Mouse (Mus musculus) bone marrow macrophage, adult 2 months (primary cell): ENCODE data around the gene Ckm. TPM values are rescaled to one million over a fixed set of nuclear protein-coding genes. Genes with fewer than 3 reads are reported as not detected.

Experiments used
- H3K27ac ChIP-seq: 2 replicates; pipeline ENCODE4 v1.5.1; 2012; ENCODE audit warnings: low read depth, low read length; ENCODE audit not compliant: insufficient read depth
- H3K4me1 ChIP-seq: 2 replicates; pipeline ENCODE4 v1.6.1; 2012; ENCODE audit warnings: low read length; ENCODE audit not compliant: control insufficient read depth, insufficient read depth
- H3K4me3 ChIP-seq: 2 replicates; pipeline ENCODE4 v1.5.1; 2012; ENCODE audit warnings: mild to moderate bottlenecking, low read length, moderate library complexity; ENCODE audit not compliant: insufficient read depth
- CTCF ChIP-seq: IDR thresholded peaks from 2 replicates; pipeline ENCODE4 v1.5.1; 2012; ENCODE audit warnings: low read depth, mild to moderate bottlenecking, low read length, moderate library complexity
- POLR2A ChIP-seq: IDR thresholded peaks from 2 replicates; pipeline ENCODE4 v1.6.1; 2012; ENCODE audit warnings: mild to moderate bottlenecking, low read depth, low read length, borderline replicate concordance
- polyA plus RNA-seq: library from polyadenylated mRNA; stranded (reverse); fragments of >200 nt; gene quantifications from 2 replicates; pipeline ENCODE4 v1.2.4, GENCODE M21; 2012; ENCODE audit not compliant: missing spikeins, insufficient read depth, insufficient read length

Gene Ckm
- polyA plus RNA-seq, 1 experiment, result not detected

DNA sequence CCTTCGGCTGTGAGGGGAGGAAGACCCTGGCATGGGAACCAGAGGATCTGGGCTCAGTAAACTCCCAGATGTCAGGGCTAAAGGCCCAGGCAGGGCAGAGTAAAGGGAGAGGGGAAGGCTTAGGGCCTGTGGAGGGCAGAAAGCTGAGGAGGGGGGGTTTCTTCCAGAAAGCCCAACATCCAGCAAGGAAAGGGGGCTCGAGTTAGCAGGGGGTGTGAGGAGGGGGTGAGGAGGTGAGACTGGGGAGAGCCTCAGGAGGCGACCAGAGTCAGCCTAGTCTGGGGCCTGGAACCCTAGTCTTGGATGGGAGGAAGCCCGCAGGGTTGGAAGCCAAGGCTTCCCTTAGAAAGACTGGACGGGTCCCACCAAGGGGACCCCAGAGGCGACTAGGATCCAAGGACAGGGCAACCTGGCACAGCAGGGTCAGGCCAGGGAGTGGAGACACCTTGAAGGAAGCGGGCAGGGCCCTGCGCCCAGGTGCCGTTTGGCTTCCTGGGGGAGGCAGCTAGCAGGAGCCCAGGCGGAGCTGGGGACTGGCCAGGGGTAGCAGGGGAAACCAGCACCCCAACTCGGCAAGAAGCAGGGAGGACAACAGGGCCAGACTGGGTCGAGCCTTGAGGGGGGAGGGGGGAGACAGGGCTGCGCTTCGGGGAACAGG is 53.0 kb downstream of the Ckm start:
- H3K4me1 ChIP-seq, result peaks cover 14% of the 10 kb centered on the region
- peak overlapping the region; percentile 87 for H3K4me3 ChIP-seq
- TF ChIP-seq CTCF (no peak), POLR2A (no peak)
- H3K27ac ChIP-seq, result no peak overlapping the region

DNA sequence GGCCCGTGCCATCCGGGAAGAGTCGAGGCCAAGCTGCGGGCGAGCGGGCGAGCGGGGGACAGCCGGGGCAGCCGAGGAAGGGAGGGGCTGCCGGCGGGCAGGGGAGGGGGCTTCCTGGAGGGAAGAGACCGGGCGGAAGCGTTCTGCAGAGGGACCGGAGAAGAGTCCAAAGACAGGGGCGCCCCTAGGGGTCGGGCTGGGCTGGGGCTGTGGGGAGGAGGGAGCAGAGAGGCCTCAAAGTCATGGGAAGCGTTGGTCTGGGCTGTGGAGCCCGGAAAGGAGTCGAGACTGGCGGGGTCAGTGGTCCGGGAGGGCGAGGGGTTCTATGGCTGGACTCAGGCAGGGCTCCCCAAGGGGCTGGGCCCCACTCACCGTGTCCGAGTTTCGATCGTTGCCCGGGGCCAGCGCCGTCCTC is 53.5 kb downstream of the Ckm start:
- TF ChIP-seq POLR2A (no peak), CTCF (no peak)
- H3K4me1 ChIP-seq, result peaks cover 15% of the 10 kb centered on the region
- no peak overlapping the region for H3K27ac ChIP-seq
- H3K4me3 ChIP-seq, result peak overlapping the region; percentile 87

DNA sequence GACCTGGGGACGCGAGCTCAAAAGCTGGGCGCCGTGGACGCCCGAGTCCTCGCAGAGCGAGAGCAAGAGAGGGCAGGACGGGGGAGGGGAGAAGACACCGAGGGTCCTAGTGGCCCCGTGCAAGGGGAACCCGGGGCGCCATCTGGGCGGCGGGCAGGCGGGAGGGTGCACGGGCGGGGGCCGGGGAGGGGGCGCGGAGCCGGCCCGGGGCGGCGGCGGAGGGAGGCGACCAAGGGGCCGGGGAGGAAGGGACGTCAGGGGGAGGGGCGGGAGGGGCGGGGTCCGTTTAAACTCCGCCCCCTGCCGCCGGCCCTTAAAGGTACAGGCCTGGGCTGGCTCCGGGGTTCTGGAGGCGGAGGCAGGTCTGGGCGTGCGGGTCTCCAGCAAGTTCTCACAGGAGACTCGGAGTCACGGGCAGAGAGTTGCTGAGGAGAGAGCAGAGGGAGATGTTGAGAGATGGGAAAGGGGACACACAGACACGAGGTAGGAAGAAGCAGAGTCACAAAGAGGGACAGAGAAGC is 54.1 kb downstream of the Ckm start, which contains the start of gene Mark4:
Gene Mark4, minus strand, starts transcription at position 231 of the 521 bp plus-strand sequence.
- H3K27ac ChIP-seq, result peak within 1 kb of the TSS; percentile 24; the same call in 1 of the 2 replicates
- TF ChIP-seq CTCF, result no peak
- TF ChIP-seq POLR2A, result 0 out of 2 replicates have a peak, but pooled peaks have one; percentile 46
- H3K4me3 ChIP-seq, result peak within 1 kb of the TSS; percentile 87
- H3K4me1 ChIP-seq, result peaks cover 15% of the 10 kb centered on the region

DNA sequence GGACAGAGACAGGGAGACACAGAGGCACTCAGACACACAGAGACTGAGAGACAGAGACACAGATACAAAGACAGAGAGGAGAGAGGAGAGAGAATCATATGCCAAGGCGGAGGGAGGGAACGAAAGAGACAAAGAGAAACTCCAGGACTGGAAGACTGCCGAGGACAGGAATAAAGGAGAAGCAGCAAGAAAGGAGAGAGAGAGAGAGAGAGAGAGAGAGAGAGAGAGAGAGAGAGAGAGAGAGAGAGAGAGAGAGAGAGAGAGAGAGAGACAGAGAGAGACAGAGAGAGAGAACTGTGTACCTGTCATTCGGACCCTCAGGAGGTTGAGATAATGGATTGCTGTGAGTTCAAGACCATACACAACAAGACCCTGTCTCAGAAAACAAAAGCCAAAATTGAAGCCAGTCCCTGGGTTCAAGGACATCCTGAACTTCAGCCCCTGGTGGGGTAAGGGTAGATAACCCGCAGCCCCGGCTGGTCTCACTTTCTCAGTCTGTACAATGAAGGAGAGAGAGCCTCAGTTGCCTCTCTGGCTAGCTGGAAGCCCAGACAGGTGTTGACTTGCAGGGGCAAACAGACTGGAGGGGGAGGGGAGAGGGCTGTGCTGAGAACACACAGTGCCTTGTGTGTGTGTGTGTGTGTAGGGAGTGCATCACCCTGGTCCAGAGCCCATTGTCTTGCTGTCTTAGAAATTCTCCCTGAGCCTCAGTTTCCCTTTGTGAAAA is 54.7 kb downstream of the Ckm start:
- H3K4me3 ChIP-seq, result peak overlapping the region; percentile 72
- peak overlapping the region; percentile 24; the same call in 1 of the 2 replicates for H3K27ac ChIP-seq
- no peak for TF ChIP-seq CTCF
- no peak for TF ChIP-seq POLR2A
- peaks cover 15% of the 10 kb centered on the region for H3K4me1 ChIP-seq

DNA sequence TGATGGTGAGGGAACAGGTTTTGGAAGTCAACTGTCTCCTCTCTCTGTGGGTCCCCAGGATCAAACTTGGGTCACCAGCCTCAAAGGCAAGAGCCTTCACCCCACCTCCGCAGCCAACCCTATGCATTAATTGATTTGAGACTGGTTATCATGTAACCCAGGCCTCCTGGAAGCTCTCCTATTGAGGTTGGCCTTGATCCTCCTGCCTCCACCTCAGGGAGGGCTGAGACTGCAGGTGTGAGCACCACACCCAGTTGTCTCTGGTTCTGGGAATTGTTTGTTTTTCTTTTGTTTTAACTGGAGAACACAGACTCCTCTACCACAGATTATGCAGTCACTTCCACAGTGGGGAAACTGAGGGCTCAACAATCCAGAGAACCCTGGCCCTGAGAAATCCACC is 55.9 kb downstream of the Ckm start:
- TF ChIP-seq CTCF (no peak), POLR2A (no peak)
- H3K4me1 ChIP-seq, result peaks cover 16% of the 10 kb centered on the region
- no peak overlapping the region for H3K27ac ChIP-seq
- no peak overlapping the region for H3K4me3 ChIP-seq

DNA sequence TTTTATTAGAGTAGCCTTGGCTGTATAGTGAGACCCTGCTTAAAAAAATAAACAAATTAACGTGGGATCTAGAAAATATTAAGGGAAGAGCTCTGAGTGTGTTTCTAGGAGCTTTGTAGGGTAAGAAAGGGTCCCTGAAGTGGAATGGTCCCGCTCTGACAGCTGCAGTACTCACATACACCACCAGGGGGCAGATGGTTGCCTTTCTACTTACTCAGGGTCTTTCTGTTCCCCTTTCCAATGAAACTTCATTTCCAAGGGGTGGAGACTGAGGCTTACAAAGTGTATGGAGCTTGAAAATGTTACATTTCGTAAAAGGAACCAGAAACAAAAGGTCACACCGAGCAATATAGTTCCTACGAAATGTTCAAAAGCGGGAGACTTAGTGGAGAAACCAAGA is 56.9 kb downstream of the Ckm start:
- TF ChIP-seq POLR2A (no peak), CTCF (peak; percentile 74)
- Histone ChIP-seq H3K4me3 (peak overlapping the region; percentile 32; the same call in 1 of the 2 replicates), H3K4me1 (peaks cover 25% of the 10 kb centered on the region), H3K27ac (peak overlapping the region; percentile 60)

DNA sequence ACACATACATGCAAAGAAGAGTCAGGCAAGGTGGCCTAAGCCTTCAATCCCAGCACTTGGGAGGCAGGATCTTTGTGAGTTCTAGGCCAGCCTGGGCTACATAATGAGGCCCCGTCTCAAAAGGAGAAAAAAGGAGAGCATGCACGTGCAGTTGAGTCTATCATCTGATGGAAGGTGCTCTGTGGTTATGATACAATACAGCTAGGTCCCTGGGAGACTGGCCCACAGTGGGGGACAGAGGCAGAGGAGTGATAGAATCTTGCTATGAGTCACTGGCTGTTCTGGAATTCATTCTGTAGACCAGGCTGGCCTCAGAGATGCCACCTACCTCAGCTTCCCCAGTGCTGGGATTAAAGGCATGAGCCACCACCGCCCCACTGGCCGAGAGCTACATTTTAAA is 57.9 kb downstream of the Ckm start:
- TF ChIP-seq POLR2A (no peak), CTCF (no peak)
- H3K4me3 ChIP-seq, result no peak overlapping the region

DNA sequence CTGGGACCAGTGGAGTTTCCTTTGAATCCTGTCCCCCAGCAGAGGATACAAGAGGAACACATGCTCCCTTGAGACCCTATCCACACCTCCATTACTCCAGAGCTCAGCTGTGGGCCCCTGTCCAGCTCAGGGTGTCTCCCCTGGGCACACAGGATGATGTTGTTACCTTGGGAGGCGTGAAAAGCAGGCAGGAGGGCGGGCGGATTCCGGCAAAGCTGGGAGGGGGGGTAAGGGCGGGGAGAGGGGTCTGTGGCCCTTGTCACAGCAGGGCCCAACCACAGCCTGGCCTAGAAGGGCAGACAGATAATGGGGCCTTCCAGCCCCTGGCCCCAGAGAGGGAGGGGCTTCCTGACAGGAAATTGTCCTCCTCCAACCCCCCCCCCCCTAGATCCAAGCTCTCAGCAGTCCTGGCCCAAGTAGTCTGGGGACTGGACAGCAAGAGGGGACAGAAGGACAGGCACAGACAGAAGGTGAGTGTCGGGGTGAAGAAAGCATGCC is 58.4 kb downstream of the Ckm start, which contains the start of gene Exoc3l2:
Gene Exoc3l2, plus strand, starts transcription at position 448 of the 498 bp plus-strand sequence.
- H3K4me3 ChIP-seq, result no peak within 1 kb of the TSS
- TF ChIP-seq CTCF (no peak), POLR2A (no peak)
- no peak within 1 kb of the TSS for H3K27ac ChIP-seq
- peaks cover 29% of the 10 kb centered on the region for H3K4me1 ChIP-seq

More for the DNA sequence above, 57.9 kb downstream of the Ckm start:
- Histone ChIP-seq H3K27ac (no peak overlapping the region), H3K4me1 (peaks cover 29% of the 10 kb centered on the region)

DNA sequence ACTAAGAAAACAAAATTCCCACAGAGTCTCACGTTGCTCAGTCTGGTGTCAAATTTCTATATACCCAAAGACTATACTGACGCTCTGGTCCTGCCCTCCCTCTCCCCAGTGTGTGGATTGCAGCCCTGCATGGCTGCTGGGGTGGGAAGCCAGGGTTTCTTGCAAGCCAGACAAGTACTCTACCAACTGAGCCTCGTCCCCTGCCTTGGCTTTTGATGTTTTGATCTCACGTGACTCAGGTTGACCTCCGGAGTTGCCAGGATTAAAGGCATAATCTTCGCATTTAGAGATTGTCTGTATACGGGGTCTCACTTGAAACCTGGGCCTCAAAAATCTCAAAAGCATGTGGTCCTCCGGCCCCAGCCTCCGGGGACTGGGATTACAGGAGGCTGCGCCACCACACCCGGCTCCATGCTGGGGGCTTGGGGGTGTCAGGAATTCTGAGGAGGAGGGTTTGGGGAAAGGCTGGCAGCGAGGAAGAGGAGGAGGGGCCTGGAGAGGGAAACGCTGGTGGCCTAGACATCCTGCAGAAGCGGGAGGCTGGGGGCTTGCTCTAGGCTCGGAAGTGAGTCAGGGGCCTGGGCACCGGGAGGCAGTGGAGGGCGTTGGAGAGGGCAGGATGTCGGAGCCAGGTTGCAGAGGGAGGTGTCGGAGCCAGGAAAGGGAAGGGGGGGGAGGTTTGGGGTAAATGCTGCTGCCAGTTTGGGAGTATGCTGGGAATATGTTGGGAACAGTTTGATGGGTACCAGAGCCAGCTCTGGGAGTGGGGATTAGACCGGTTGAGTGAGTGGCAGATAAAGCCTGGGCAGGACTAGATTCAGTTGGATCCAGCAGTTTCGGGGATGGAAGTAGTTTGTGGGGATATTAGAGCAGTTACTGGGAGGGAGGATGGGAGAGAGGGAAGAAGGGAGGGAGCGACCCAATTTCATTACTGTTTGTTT is 60.1 kb downstream of the Ckm start:
- Histone ChIP-seq H3K4me1 (peaks cover 29% of the 10 kb centered on the region), H3K4me3 (no peak overlapping the region), H3K27ac (no peak overlapping the region)
- TF ChIP-seq POLR2A (no peak), CTCF (no peak)
